Mouse (Mus musculus): ENCODE results near the gene Dnmbp. TPM values are rescaled to one million over a fixed set of nuclear protein-coding genes. Genes with fewer than 3 reads are reported as not detected.

Gene Dnmbp
- polyA plus RNA-seq, 1 experiment from 2014 or later: 11.9 TPM

GRCm38 (mm10) chr19:43949111-43949810 is 9.3 kb upstream of the Dnmbp start:
- Histone ChIP-seq H3K4me3 (no peak overlapping the region), H3K9me3 (replicated peaks) (no peaks in the 10 kb centered on the region), H3K4me2 (no peak overlapping the region), H3K27ac (ENCODE audit: poor library complexity, severe bottlenecking) (no peak overlapping the region), H3K9ac (no peak overlapping the region), H3K36me3 (no peaks in the 10 kb centered on the region), H3K27me3 (replicated peaks) (no peaks in the 10 kb centered on the region), H3K4me1 (replicated peaks) (no peaks in the 10 kb centered on the region)
- no peak for ATAC-seq (ENCODE audit: insufficient number of reproducible peaks, low FRiP score)
- 7% methylated on average over 12 of the region's 12 CpGs for WGBS

- Histone ChIP-seq H3K4me3 (no peak overlapping the region), H3K4me2 (no peak overlapping the region), H3K27ac (ENCODE audit: poor library complexity, severe bottlenecking) (no peak overlapping the region), H3K9ac (no peak overlapping the region), H3K36me3 (no peaks in the 10 kb centered on the region), H3K4me1 (replicated peaks) (no peaks in the 10 kb centered on the region), H3K9me3 (replicated peaks) (no peaks in the 10 kb centered on the region), H3K27me3 (replicated peaks) (no peaks in the 10 kb centered on the region)
- WGBS: 75% methylated on average over 8 of the region's 8 CpGs
- ATAC-seq (ENCODE audit: insufficient number of reproducible peaks, low FRiP score): no peak
Observed at GRCm38 (mm10) chr19:43944566-43944965, 4.6 kb upstream of the Dnmbp start.

DNA sequence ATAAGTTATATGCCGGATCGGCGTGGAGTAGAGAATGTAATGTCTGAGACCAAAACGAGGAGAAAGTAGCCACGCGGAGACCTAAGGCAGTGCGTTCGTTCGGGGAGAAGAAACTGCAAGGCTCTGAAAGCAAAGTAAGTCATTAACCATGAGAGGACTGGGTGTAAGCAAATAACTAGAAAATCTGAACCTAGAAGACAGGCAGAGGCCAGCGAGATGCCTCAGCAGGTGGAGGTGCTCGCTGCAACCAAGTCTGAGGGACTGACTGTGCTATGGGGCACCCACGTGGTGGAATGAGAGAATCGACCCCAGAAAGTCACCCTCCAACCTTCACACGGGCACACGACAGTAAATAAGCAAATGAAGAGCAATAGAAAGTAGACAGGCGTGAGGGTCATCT is 3.1 kb upstream of the Dnmbp start:
- Histone ChIP-seq H3K27ac (ENCODE audit: poor library complexity, severe bottlenecking) (no peak overlapping the region), H3K4me3 (no peak overlapping the region), H3K27me3 (replicated peaks) (no peaks in the 10 kb centered on the region), H3K36me3 (no peaks in the 10 kb centered on the region), H3K4me1 (replicated peaks) (peaks cover 9% of the 10 kb centered on the region), H3K9ac (no peak overlapping the region), H3K9me3 (replicated peaks) (no peaks in the 10 kb centered on the region), H3K4me2 (no peak overlapping the region)
- ATAC-seq (ENCODE audit: insufficient number of reproducible peaks, low FRiP score): no peak
- 69% methylated on average over 16 of the region's 16 CpGs for WGBS

DNA sequence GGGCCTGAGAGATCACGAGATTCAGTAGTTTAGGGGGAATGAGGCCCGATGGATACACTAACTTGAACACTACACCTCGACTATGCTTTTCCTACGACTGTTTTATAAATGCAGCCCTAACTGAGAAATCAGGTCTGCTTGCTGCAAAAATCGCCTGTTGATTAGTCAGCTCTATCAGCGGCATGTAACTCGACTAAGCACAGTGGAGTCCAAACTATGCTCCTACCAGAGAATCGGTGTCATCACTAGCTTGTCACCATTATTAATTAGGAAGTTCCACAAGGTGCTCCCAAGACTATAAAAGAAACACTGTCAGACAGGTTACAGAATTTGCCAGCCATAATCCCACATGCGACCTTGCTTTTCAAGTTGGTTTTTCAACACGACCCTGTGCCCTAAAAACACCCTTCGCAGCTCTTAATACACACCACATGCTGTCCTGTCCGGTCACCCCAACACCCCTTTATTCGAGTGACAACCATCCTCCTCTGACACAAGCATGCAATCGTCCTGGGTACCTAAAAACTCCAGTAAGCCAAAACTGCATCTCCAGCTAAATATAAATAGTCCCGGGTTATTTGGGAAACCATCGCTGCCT is 721 bp downstream of the Dnmbp start:
- no peaks in the 10 kb centered on the region for H3K9me3 ChIP-seq (replicated peaks)
- peak overlapping the region; percentile 80 for H3K4me3 ChIP-seq
- H3K4me1 ChIP-seq (replicated peaks): peaks cover 29% of the 10 kb centered on the region
- WGBS: 18% methylated on average over 16 of the region's 16 CpGs
- H3K27ac ChIP-seq (ENCODE audit: poor library complexity, severe bottlenecking): peak overlapping the region; percentile 79; the same call in 1 of the 2 replicates
- no peak for ATAC-seq (ENCODE audit: insufficient number of reproducible peaks, low FRiP score)
- no peaks in the 10 kb centered on the region for H3K36me3 ChIP-seq
- peak overlapping the region; percentile 74 for H3K4me2 ChIP-seq
- peak overlapping the region; percentile 94 for H3K9ac ChIP-seq
- H3K27me3 ChIP-seq (replicated peaks): no peaks in the 10 kb centered on the region

DNA sequence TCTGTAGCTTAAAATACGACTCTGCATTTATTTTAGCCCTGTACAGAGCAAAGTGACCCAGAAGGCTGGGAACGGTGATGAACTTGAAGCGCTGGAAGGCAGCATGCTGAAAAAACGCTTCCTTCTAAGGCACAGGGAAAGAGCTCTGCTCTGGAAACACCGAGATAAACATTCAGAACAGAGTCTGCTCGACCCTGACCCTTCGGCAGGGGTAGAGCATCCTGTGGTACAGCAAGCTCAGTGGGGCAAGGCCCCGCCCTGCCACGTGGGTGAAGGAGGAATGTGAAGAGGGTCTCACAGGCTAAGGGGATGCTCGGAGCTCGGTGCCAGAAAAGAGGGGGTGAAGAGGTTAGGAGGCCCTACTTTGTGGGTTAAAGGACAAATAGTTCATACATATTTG is 1.6 kb downstream of the Dnmbp start:
- no peak for ATAC-seq (ENCODE audit: insufficient number of reproducible peaks, low FRiP score)
- no peaks in the 10 kb centered on the region for H3K9me3 ChIP-seq (replicated peaks)
- no peaks in the 10 kb centered on the region for H3K36me3 ChIP-seq
- peaks cover 29% of the 10 kb centered on the region for H3K4me1 ChIP-seq (replicated peaks)
- peak overlapping the region; percentile 80; the same call in 1 of the 2 replicates for H3K4me3 ChIP-seq
- H3K9ac ChIP-seq: peak overlapping the region; percentile 94; the same call in 1 of the 2 replicates
- no peaks in the 10 kb centered on the region for H3K27me3 ChIP-seq (replicated peaks)
- H3K27ac ChIP-seq (ENCODE audit: poor library complexity, severe bottlenecking): peak overlapping the region; percentile 65
- WGBS: 14% methylated on average over 11 of the region's 11 CpGs
- peak overlapping the region; percentile 74 for H3K4me2 ChIP-seq

GRCm38 (mm10) chr19:43930926-43931325 is 9.1 kb downstream of the Dnmbp start:
- no peaks in the 10 kb centered on the region for H3K36me3 ChIP-seq
- peaks cover 40% of the 10 kb centered on the region for H3K4me1 ChIP-seq (replicated peaks)
- 81% methylated on average over 6 of the region's 6 CpGs for WGBS
- no peaks in the 10 kb centered on the region for H3K9me3 ChIP-seq (replicated peaks)
- H3K9ac ChIP-seq: no peak overlapping the region
- no peaks in the 10 kb centered on the region for H3K27me3 ChIP-seq (replicated peaks)
- no peak overlapping the region for H3K4me3 ChIP-seq
- no peak for ATAC-seq (ENCODE audit: insufficient number of reproducible peaks, low FRiP score)
- no peak overlapping the region for H3K4me2 ChIP-seq
- H3K27ac ChIP-seq (ENCODE audit: poor library complexity, severe bottlenecking): no peak overlapping the region

DNA sequence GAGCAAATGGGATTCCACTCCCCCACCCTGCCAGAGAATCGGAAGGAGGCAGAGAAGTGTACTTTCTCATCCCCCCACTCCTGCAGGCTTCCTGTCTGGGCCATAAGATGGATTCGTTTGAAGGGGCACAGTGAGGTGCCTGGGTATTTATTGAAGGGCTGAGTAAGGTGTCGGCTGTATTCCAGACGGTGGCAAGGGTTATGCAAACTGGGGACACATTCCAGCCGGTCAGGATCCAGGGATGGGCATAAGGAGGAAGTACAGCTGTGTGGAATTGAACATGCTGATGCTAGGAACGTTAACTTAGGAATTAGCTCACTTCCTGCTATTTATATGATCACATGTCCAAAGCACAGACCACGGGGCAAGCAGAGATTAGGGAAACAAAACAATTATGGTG is 9.6 kb downstream of the Dnmbp start:
- Histone ChIP-seq H3K4me1 (replicated peaks) (peaks cover 36% of the 10 kb centered on the region), H3K27ac (ENCODE audit: poor library complexity, severe bottlenecking) (no peak overlapping the region; the same call in 1 of the 2 replicates), H3K4me2 (peak overlapping the region; percentile 31; the same call in 1 of the 2 replicates), H3K27me3 (replicated peaks) (no peaks in the 10 kb centered on the region), H3K4me3 (no peak overlapping the region), H3K36me3 (no peaks in the 10 kb centered on the region), H3K9me3 (replicated peaks) (no peaks in the 10 kb centered on the region), H3K9ac (0 out of 2 replicates have a peak overlapping the region, but pooled peaks have one; percentile 25)
- 36% methylated on average over 7 of the region's 7 CpGs for whole genome bisulfite sequencing
- 0 out of 2 replicates have a peak, but pooled peaks have one; percentile 28 for ATAC-seq (ENCODE audit: insufficient number of reproducible peaks, low FRiP score)

GRCm38 (mm10) chr19:43929869-43930268 is 10.1 kb downstream of the Dnmbp start:
- Histone ChIP-seq H3K9me3 (replicated peaks) (no peaks in the 10 kb centered on the region), H3K4me1 (replicated peaks) (peaks cover 36% of the 10 kb centered on the region), H3K36me3 (no peaks in the 10 kb centered on the region), H3K9ac (0 out of 2 replicates have a peak overlapping the region, but pooled peaks have one; percentile 25), H3K27ac (ENCODE audit: poor library complexity, severe bottlenecking) (no peak overlapping the region; the same call in 1 of the 2 replicates), H3K4me3 (no peak overlapping the region), H3K27me3 (replicated peaks) (no peaks in the 10 kb centered on the region), H3K4me2 (peak overlapping the region; percentile 31; the same call in 1 of the 2 replicates)
- WGBS: 23% methylated on average over 11 of the region's 11 CpGs
- ATAC-seq (ENCODE audit: insufficient number of reproducible peaks, low FRiP score): peak; percentile 11; the same call in 1 of the 2 replicates

- WGBS: 76% methylated on average over 5 of the region's 5 CpGs
- ATAC-seq (ENCODE audit: insufficient number of reproducible peaks, low FRiP score): no peak
- no peaks in the 10 kb centered on the region for H3K27me3 ChIP-seq (replicated peaks)
Observed at GRCm38 (mm10) chr19:43927967-43928366, 12.0 kb downstream of the Dnmbp start.

DNA sequence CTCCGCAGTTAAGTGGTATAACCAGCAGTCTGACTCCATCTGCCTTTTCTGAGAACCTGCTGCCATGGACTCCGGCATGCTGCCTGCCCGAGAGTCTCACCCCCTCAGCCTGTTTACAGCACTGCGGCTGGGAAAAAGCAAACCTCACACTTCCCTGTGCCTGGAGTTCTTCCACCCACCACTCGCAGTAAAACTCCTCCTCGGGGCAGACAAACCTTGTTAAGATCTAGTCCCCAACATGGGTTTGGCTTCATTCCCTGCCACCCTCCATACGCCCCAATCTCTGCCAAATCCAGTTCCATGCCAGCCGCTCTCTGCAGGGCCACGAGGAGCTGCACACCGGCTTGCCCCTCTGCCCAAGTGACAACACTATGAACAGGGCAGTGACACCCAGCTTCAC is 12.9 kb downstream of the Dnmbp start:
- H3K4me1 ChIP-seq (replicated peaks): peaks cover 45% of the 10 kb centered on the region
- H3K27me3 ChIP-seq (replicated peaks): no peaks in the 10 kb centered on the region
- H3K27ac ChIP-seq (ENCODE audit: poor library complexity, severe bottlenecking): no peak overlapping the region
- H3K9ac ChIP-seq: no peak overlapping the region; the same call in 1 of the 2 replicates
- peaks cover 12% of the 10 kb centered on the region for H3K36me3 ChIP-seq
- ATAC-seq (ENCODE audit: insufficient number of reproducible peaks, low FRiP score): no peak
- H3K4me2 ChIP-seq: no peak overlapping the region
- H3K9me3 ChIP-seq (replicated peaks): peaks cover 6% of the 10 kb centered on the region
- 68% methylated on average over 10 of the region's 10 CpGs for WGBS
- no peak overlapping the region for H3K4me3 ChIP-seq

More at GRCm38 (mm10) chr19:43927967-43928366, 12.0 kb downstream of the Dnmbp start:
- H3K4me1 ChIP-seq (replicated peaks): peaks cover 41% of the 10 kb centered on the region
- no peak overlapping the region for H3K4me2 ChIP-seq
- H3K9ac ChIP-seq: 0 out of 2 replicates have a peak overlapping the region, but pooled peaks have one; percentile 2
- no peak overlapping the region for H3K27ac ChIP-seq (ENCODE audit: poor library complexity, severe bottlenecking)
- H3K4me3 ChIP-seq: no peak overlapping the region
- peaks cover 6% of the 10 kb centered on the region for H3K9me3 ChIP-seq (replicated peaks)
- H3K36me3 ChIP-seq: peaks cover 11% of the 10 kb centered on the region

DNA sequence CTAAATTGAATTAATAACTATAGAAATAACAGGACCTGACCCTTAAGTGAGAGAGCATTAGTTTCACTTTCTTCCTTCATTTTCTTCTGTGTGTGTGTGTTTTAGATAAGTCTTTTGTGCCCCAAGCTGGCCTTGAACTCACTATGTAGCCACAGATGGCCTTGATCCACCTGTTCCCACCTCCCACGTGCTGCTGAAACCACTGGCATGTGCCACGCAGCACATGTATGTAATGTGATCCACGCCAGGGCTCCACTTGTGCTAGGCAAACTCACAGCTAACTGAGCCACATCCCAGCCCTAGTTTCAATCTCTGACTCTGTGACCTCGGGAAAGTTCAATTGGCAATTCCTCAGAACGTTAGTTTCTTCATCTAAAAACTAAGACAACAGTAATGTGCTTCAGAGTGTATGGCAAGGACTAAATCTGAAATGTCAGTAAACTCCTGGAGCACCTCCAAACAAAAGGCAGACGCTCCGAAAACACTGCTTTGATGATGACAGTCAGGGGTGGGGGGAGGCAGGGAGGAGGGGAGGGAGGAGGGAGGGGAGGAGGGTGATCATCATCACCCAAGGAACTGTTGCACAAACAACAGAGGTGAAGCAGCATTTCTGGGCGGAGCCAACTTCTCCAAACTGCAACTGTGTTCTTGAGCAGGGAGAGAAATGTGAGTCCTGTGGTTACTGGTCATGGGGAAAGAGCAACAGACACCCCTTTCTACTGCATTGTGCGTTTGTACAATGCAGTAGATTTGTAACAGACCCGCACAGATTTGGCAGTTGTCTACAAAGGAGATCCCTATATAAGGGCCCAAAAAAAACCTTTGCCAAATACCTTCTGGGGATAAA is 13.6 kb downstream of the Dnmbp start:
- no peaks in the 10 kb centered on the region for H3K27me3 ChIP-seq (replicated peaks)
- H3K27ac ChIP-seq (ENCODE audit: poor library complexity, severe bottlenecking): no peak overlapping the region
- peaks cover 6% of the 10 kb centered on the region for H3K9me3 ChIP-seq (replicated peaks)
- H3K9ac ChIP-seq: no peak overlapping the region
- H3K4me3 ChIP-seq: no peak overlapping the region
- peaks cover 12% of the 10 kb centered on the region for H3K36me3 ChIP-seq
- peaks cover 52% of the 10 kb centered on the region for H3K4me1 ChIP-seq (replicated peaks)
- 74% methylated on average over 10 of the region's 10 CpGs for WGBS
- no peak for ATAC-seq (ENCODE audit: insufficient number of reproducible peaks, low FRiP score)
- no peak overlapping the region for H3K4me2 ChIP-seq

All from heart, embryonic 12.5 days (tissue).